Mouse (Mus musculus) megakaryocyte, embryonic 14.5 days (primary cell): ENCODE data around the gene Gbp7. TPM values are rescaled to one million over a fixed set of nuclear protein-coding genes. Genes with fewer than 3 reads are reported as not detected.
"Not testable (repeated sequence)": the region's sequence is repeated elsewhere in the genome, so short reads cannot be mapped to it uniquely, and the experiment has no call there.

Source experiments
- H3K27me3 ChIP-seq: replicated peaks from 2 replicates; pipeline ENCODE3; 2012; ENCODE audit warnings: inconsistent platforms
- H3K36me3 ChIP-seq: replicated peaks from 2 replicates; pipeline ENCODE3; 2012; ENCODE audit warnings: low read length, inconsistent platforms, mixed read lengths
- H3K4me1 ChIP-seq: 2 replicates; pipeline ENCODE4 v1.6.1; 2012; ENCODE audit warnings: inconsistent platforms
- H3K4me3 ChIP-seq: replicated peaks from 2 replicates; pipeline ENCODE3; 2012; ENCODE audit warnings: moderate library complexity, mild to moderate bottlenecking, inconsistent platforms
- H3K9me3 ChIP-seq: 2 replicates; pipeline ENCODE4 v1.6.1; 2012; ENCODE audit warnings: inconsistent platforms
- FLI1 ChIP-seq: IDR thresholded peaks from 2 replicates; pipeline ENCODE4 v1.6.1; 2012; ENCODE audit warnings: low read length, inconsistent platforms, mixed read lengths
- GATA1 ChIP-seq: IDR thresholded peaks from 3 replicates; pipeline ENCODE4 v1.6.1; 2012; ENCODE audit warnings: mixed read lengths, low read length, inconsistent platforms, borderline replicate concordance
- polyA plus RNA-seq: library from polyadenylated mRNA; stranded (reverse); fragments of >175 nt; gene quantifications from 2 replicates; pipeline ENCODE4 v1.2.3, GENCODE M21; 2012; ENCODE audit warnings: low replicate concordance; ENCODE audit not compliant: insufficient read depth

The Gbp7 gene
- polyA plus RNA-seq, 1 experiment, result 0.82 TPM

DNA sequence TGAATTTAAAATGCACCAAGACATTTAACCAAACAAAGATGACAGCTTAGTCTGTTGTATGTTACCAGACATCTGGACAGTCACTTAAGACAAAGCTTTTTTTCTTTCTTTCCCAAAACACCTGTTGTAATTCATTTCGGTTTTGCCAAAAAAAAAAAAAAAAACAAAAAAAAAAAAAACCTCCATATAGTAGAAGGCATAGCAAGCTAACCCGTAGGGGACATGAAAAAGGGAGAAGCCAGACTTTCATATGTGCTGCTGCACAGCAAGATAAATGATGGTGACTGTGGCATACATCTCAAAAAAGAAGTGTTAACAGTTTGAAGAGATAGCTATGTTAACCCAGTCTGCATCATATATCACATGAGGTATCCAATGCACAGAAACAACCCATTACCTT is 545 bp upstream of the Gbp7 start:
- no peak for TF ChIP-seq GATA1
- TF ChIP-seq FLI1, result no peak
- H3K9me3 ChIP-seq, result no peaks in the 10 kb centered on the region
- H3K4me1 ChIP-seq, result peaks cover 34% of the 10 kb centered on the region
- H3K27me3 ChIP-seq, result peaks cover 2% of the 10 kb centered on the region
- peak overlapping the region; percentile 99 for H3K4me3 ChIP-seq
- peaks cover 5% of the 10 kb centered on the region for H3K36me3 ChIP-seq

DNA sequence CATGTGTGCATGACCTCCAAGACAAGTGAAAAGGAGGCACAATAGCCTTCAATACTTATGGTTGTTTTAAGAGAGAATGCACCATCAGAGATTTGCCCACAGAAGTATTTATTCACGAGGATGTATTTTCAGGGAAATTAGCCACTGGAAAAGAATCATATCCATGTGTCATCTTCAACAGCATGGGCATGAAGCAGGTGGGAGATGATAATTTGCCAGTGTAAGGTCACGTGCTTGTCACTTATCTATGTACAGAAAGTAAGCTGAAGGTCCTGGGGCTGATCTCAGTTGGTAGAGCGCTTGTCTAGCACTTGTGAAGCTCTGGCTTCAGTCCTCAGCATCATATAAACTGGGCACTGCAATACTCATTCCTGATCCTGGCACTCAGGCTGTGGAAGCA is 1.5 kb downstream of the Gbp7 start:
- no peak for TF ChIP-seq FLI1
- no peak for TF ChIP-seq GATA1
- Histone ChIP-seq H3K36me3 (peaks cover 13% of the 10 kb centered on the region), H3K4me3 (peak overlapping the region; percentile 25), H3K4me1 (peaks cover 38% of the 10 kb centered on the region), H3K9me3 (no peaks in the 10 kb centered on the region), H3K27me3 (peaks cover 1% of the 10 kb centered on the region)

DNA sequence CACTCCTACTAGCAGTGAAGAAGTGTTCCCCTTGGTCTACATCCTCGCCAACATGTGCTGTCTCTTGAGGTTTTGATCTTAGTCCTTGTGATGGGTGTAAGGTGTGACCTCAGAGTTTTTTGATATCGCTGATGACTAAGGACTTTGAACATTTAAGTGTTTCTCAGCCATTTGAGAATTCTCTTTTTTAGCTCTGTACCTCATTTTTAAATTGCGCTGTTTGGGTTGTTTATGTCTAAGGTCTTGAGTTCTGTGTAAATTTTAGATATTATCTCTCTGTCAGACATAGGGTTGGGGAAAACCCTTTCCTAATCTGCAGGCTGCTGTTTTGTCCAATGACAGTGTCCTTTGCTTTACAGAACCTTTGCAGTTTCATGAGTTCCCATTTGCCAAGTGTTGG is 3.0 kb downstream of the Gbp7 start:
- H3K27me3 ChIP-seq, result no peaks in the 10 kb centered on the region
- no peak overlapping the region for H3K4me3 ChIP-seq
- no peak for TF ChIP-seq FLI1
- H3K36me3 ChIP-seq, result peaks cover 29% of the 10 kb centered on the region
- peaks cover 33% of the 10 kb centered on the region for H3K4me1 ChIP-seq
- H3K9me3 ChIP-seq, result no peaks in the 10 kb centered on the region

DNA sequence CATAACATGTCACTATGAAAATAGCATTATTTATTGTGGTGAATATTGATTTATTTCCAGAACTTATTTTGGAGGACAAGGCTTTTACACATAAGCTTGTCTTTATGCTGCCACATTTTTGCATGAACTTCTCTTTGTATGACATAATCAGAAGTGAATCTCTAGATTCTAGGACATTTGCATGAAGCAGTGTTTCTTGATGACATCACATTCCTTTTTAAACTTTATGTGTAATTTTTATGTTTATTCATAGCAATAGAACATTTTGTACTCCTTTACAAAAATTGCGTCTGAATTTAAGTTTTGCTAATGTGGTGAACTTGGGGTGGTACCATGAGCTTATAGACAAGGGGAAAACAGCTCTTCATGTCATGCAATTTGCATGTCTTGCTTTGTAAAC is 5.5 kb downstream of the Gbp7 start:
- peaks cover 46% of the 10 kb centered on the region for H3K36me3 ChIP-seq
- H3K4me3 ChIP-seq, result no peak overlapping the region
- no peaks in the 10 kb centered on the region for H3K27me3 ChIP-seq
- peaks cover 25% of the 10 kb centered on the region for H3K4me1 ChIP-seq
- no peaks in the 10 kb centered on the region for H3K9me3 ChIP-seq
- TF ChIP-seq GATA1, result no peak
- TF ChIP-seq FLI1, result no peak

DNA sequence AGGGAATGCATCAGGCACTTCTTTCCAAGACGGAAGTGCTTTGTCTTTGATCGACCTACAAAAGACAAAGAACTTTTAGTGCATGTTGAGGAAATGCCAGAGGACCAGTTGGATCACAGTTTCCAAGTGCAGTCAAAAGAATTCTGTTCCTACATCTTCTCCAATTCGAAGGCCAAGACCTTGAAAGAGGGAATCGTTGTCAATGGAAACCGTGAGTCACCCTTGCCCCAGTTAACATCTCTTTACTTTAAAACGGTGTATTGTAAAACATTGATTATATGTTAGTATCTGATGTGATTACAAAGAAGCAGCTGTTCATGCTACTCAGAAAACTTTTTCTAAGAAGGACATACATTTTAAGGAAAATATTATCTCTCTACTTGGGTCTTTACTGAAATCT is 11.2 kb downstream of the Gbp7 start:
- Histone ChIP-seq H3K4me3 (no peak overlapping the region), H3K9me3 (no peaks in the 10 kb centered on the region), H3K27me3 (no peaks in the 10 kb centered on the region), H3K36me3 (peaks cover 88% of the 10 kb centered on the region), H3K4me1 (no peaks in the 10 kb centered on the region)
- TF ChIP-seq GATA1 (no peak), FLI1 (no peak)

DNA sequence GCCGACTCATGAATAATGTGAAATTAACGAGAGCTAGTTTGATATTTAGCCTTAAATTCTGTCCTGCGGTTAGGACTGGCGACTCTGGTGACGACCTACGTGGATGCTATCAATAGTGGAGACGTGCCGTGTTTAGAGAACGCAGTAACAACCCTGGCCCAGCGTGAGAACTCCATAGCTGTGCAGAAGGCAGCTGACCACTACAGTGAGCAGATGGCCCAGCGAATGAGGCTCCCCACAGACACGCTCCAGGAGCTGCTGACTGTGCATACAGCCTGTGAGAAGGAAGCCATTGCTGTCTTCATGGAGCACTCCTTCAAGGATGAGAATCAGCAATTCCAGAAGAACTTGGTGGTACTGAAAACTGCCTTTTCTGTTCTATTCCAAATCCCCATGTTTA is 12.6 kb downstream of the Gbp7 start:
- H3K4me3 ChIP-seq, H3K27me3 ChIP-seq, H3K9me3 ChIP-seq, H3K4me1 ChIP-seq: not testable (repeated sequence)
- H3K36me3 ChIP-seq, result peaks cover 88% of the 10 kb centered on the region

DNA sequence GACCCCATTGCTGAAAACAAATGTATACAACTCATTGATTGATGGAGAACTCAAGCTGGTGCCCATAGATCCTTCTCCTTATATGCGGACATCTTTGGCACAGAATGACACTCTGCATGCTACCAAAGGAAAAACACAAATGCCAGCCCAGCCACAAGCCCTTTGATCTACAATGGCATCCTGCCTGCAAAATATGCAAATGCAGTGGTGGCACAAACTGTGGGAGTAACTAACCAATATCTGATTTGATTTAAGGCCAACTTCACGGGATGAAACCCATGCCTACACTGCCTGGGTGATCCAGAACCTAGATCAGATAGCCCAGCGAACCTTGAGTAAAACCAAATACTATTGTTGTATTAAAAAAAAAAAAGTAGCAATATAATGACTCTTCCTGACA is 16.5 kb downstream of the Gbp7 start:
- Histone ChIP-seq H3K4me3 (no peak overlapping the region), H3K9me3 (no peaks in the 10 kb centered on the region), H3K36me3 (peaks cover 64% of the 10 kb centered on the region), H3K4me1 (peaks cover 18% of the 10 kb centered on the region), H3K27me3 (no peaks in the 10 kb centered on the region)
- TF ChIP-seq GATA1 (no peak), FLI1 (no peak)

DNA sequence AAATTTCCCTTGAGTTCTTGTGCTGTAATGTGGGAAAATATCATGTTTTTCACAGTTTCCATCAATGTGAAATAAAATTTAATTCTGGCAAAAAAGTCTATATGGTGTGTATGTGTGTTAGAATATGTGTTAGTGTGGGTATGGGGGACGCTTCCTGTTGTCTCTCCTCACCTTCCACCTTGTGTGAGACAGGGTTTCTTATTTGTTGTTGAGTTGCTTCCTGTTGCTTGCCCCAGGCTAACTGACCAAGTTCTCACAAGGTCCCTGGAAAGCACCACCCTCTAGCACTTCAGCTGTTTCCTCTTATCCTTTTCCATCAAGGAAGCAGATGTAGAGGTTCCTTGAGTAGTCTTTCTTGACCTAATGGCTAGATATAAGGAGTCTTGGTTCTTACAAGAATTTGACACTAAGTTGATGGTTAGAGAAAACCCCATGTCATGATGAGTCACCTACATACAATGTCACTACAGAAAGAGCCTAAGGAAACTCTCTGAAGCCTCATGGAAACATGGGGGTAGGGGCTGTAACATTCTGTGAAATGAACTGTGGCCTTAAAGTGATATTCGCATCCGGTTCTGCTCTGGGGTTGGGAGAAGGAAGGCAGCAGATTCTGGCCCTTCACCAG is 20.0 kb downstream of the Gbp7 start:
- H3K4me1 ChIP-seq, result peaks cover 18% of the 10 kb centered on the region
- no peaks in the 10 kb centered on the region for H3K27me3 ChIP-seq
- TF ChIP-seq FLI1 (no peak), GATA1 (no peak)
- H3K36me3 ChIP-seq, result peaks cover 33% of the 10 kb centered on the region
- H3K9me3 ChIP-seq, result no peaks in the 10 kb centered on the region
- no peak overlapping the region for H3K4me3 ChIP-seq

DNA sequence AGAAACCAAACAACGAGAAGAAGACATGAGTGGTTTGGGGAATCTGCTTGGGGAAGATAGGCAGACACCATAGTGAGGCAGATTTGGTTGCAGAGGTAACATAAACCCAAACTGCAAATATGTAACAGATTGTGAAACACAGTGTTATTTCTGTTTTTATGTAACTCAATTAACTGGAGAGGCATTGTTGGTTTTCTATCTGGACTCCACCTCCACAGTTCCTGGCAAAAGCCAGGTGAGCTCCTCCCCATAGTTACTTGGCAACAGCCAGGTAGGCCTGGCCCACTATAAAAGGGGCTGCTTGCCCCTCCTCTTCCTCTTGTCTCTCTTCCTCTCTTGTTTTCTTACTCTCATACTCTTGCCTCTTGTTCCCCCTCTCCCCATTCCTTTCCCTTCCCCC is 24.5 kb downstream of the Gbp7 start:
- Histone ChIP-seq H3K4me3 (no peak overlapping the region), H3K36me3 (no peaks in the 10 kb centered on the region), H3K27me3 (no peaks in the 10 kb centered on the region), H3K9me3 (no peaks in the 10 kb centered on the region), H3K4me1 (peaks cover 15% of the 10 kb centered on the region)
- no peak for TF ChIP-seq GATA1
- TF ChIP-seq FLI1, result no peak

DNA sequence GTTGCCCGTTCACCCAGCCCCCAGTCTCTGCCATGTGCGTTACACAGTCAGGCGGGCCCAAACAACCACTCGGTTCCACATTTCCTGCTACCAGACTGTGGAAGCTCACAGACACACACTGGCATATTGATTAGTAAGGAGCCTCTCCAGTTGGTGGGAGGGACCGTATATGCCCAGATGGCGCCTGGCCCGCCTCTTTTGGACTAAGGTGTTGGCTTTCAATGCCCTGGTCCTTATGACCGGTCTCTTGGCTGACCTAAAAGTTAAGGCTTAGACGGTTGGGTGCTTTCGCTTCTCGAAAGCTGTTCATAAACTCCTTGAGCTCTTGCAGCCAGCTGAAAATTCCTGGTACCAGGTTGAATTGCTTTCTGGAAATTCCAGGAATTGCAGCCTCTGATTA is 25.5 kb downstream of the Gbp7 start:
- no peak overlapping the region for H3K4me3 ChIP-seq
- no peaks in the 10 kb centered on the region for H3K9me3 ChIP-seq
- TF ChIP-seq FLI1 (no peak), GATA1 (no peak)
- H3K36me3 ChIP-seq, result no peaks in the 10 kb centered on the region
- H3K4me1 ChIP-seq, result peaks cover 13% of the 10 kb centered on the region
- H3K27me3 ChIP-seq, result no peaks in the 10 kb centered on the region

DNA sequence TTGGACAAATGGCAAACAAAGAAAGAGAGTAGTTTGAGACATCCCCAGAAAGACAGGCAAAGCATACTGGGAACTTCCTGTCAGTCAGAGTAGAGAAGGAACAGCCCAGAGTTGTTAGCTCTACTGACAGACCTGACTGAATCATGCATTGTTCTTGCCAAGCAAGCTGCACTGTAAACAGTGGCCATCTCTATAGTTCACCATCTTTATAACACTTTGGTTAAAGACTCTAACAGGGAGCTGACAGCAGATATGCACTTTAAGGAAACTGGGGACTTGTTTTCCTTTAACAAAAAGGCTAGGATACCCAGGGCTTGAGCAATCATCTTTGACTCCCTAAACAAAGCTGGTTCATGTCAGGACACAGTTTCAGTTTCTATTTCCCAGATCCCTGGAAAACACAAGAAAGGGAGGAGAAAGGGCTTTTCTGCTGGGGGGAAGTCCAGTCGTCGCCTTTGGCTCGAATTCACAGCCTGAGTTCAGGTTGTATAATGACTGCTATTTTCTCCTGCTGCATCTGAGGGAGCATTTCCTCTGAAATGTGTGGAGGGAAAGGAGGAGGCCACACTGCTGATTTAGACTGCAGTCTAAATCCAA is 29.6 kb downstream of the Gbp7 start, which contains the start of gene Gbp3:
Gbp3 (plus strand) TSS at position 395 of the 597 bp plus-strand sequence.
- Histone ChIP-seq H3K4me1 (peaks cover 13% of the 10 kb centered on the region), H3K36me3 (no peaks in the 10 kb centered on the region), H3K9me3 (no peaks in the 10 kb centered on the region), H3K4me3 (peak within 1 kb of the TSS; percentile 93), H3K27me3 (no peaks in the 10 kb centered on the region)
- TF ChIP-seq FLI1 (no peak), GATA1 (no peak)
